Mouse (Mus musculus) kidney, embryonic 15.5 days (tissue): ENCODE data around the gene Gm6904. TPM values are rescaled to one million over a fixed set of nuclear protein-coding genes. Genes with fewer than 3 reads are reported as not detected.
"Not testable (repeated sequence)": the region's sequence is repeated elsewhere in the genome, so short reads cannot be mapped to it uniquely, and the experiment has no call there.

ENCODE experiments used
- ATAC-seq: fragments of 200-750 bp; cut with Nextera tagmentation; replicated peaks from 2 replicates; pipeline ENCODE4 v1.8.0; 2017; ENCODE audit warnings: moderate TSS enrichment; ENCODE audit not compliant: low FRiP score
- H3K27ac ChIP-seq: fragments of 300-500 bp; sonication (generic); 2 replicates; pipeline ENCODE4 v1.5.1; 2015; ENCODE audit warnings: mild to moderate bottlenecking, inconsistent platforms
- H3K27me3 ChIP-seq: fragments of 300-500 bp; sonication (generic); 2 replicates; pipeline ENCODE4 v1.6.1; 2015; ENCODE audit warnings: inconsistent platforms
- H3K36me3 ChIP-seq: fragments of 300-500 bp; sonication (generic); 2 replicates; pipeline ENCODE4 v1.6.1; 2015; ENCODE audit warnings: inconsistent platforms
- H3K4me1 ChIP-seq: fragments of 300-500 bp; sonication (generic); 2 replicates; pipeline ENCODE4 v1.6.1; 2015; ENCODE audit warnings: inconsistent platforms
- H3K4me2 ChIP-seq: fragments of 300-500 bp; sonication (generic); 2 replicates; pipeline ENCODE4 v1.6.1; 2015; ENCODE audit warnings: moderate library complexity, mild to moderate bottlenecking, inconsistent platforms
- H3K4me3 ChIP-seq: fragments of 300-500 bp; sonication (generic); replicated peaks from 2 replicates; pipeline ENCODE4 v1.5.1; 2015; ENCODE audit warnings: mild to moderate bottlenecking, inconsistent platforms
- H3K9ac ChIP-seq: fragments of 300-500 bp; sonication (generic); 2 replicates; pipeline ENCODE4 v1.6.1; 2015; ENCODE audit warnings: mild to moderate bottlenecking, inconsistent platforms
- H3K9me3 ChIP-seq: fragments of 300-500 bp; sonication (generic); replicated peaks from 2 replicates; pipeline ENCODE4 v1.6.1; 2016; ENCODE audit warnings: inconsistent platforms
- WGBS: fragments of 180-500 bp; shearing (Covaris S2); methylation state at CpG from one replicate; pipeline ENCODE4 v1.1.7; 2015; ENCODE audit warnings: mixed read lengths; 5-methylcytosine and 5-hydroxymethylcytosine counted together
- polyA plus RNA-seq: library from polyadenylated mRNA; unstranded; fragments of >200 nt; fragmentation: Nextera tagmentation; extraction: Ambion mirVana; gene quantifications from 2 replicates; pipeline ENCODE4 v1.2.1, GENCODE M21; 2015

The Gm6904 gene
- not detected in 2 replicates for polyA plus RNA-seq

- Histone ChIP-seq H3K27ac (no peak within 1 kb of the TSS), H3K9ac (no peak within 1 kb of the TSS), H3K9me3 (no peaks in the 10 kb centered on the region), H3K4me3 (no peak within 1 kb of the TSS), H3K4me2 (no peak within 1 kb of the TSS), H3K4me1 (no peaks in the 10 kb centered on the region), H3K27me3 (no peaks in the 10 kb centered on the region), H3K36me3 (no peaks in the 10 kb centered on the region)
- ATAC-seq: no peak
- WGBS: 68% methylated on average over 3 of the region's 3 CpGs
Measured at GRCm38 (mm10) chr14:59260056-59260455, at the start of gene Gm6904. TSS of gene Gm6904 (minus strand) at chr14:59260216.

- ATAC-seq, H3K4me1 ChIP-seq, H3K4me2 ChIP-seq, H3K4me3 ChIP-seq, H3K9ac ChIP-seq, H3K36me3 ChIP-seq, H3K27me3 ChIP-seq, H3K27ac ChIP-seq, H3K9me3 ChIP-seq: not testable (repeated sequence)
- 83% methylated on average over 1 of the region's 1 CpGs for WGBS
Measured at GRCm38 (mm10) chr14:59297391-59297790, 37.4 kb upstream of the Gm6904 start, which contains the start of gene Phf11a. TSS of gene Phf11a (minus strand) at chr14:59297522.

- H3K9ac ChIP-seq, H3K9me3 ChIP-seq, ATAC-seq, H3K36me3 ChIP-seq, H3K4me3 ChIP-seq, H3K4me2 ChIP-seq, H3K27ac ChIP-seq, H3K27me3 ChIP-seq, H3K4me1 ChIP-seq: not testable (repeated sequence)
Measured at GRCm38 (mm10) chr14:59291769-59292168, 31.8 kb upstream of the Gm6904 start.

GRCm38 (mm10) chr14:59274961-59275360 is 14.9 kb upstream of the Gm6904 start:
- WGBS: 96% methylated on average over 4 of the region's 4 CpGs
- H3K9me3 ChIP-seq, H3K36me3 ChIP-seq, ATAC-seq, H3K27ac ChIP-seq, H3K27me3 ChIP-seq, H3K4me3 ChIP-seq, H3K4me2 ChIP-seq, H3K9ac ChIP-seq, H3K4me1 ChIP-seq: not testable (repeated sequence)

GRCm38 (mm10) chr14:59255861-59256260 is 4.2 kb downstream of the Gm6904 start:
- not testable (repeated sequence) for H3K27ac ChIP-seq, ATAC-seq, H3K36me3 ChIP-seq, H3K4me2 ChIP-seq, H3K4me3 ChIP-seq, H3K4me1 ChIP-seq, H3K9ac ChIP-seq, H3K9me3 ChIP-seq, H3K27me3 ChIP-seq
- 85% methylated on average over 1 of the region's 1 CpGs for WGBS

GRCm38 (mm10) chr14:59250350-59250749 is 9.7 kb downstream of the Gm6904 start:
- 60% methylated on average over 5 of the region's 5 CpGs for WGBS
- not testable (repeated sequence) for H3K36me3 ChIP-seq, H3K27ac ChIP-seq, H3K4me3 ChIP-seq, H3K4me2 ChIP-seq, H3K9me3 ChIP-seq, H3K4me1 ChIP-seq, H3K27me3 ChIP-seq, H3K9ac ChIP-seq, ATAC-seq

GRCm38 (mm10) chr14:59233635-59234034 is 26.4 kb downstream of the Gm6904 start:
- no peak for ATAC-seq
- Histone ChIP-seq H3K27me3 (no peaks in the 10 kb centered on the region), H3K36me3 (peaks cover 96% of the 10 kb centered on the region), H3K27ac (no peak overlapping the region), H3K4me1 (no peaks in the 10 kb centered on the region), H3K9ac (no peak overlapping the region), H3K9me3 (no peaks in the 10 kb centered on the region), H3K4me3 (no peak overlapping the region), H3K4me2 (no peak overlapping the region)
- WGBS: 91% methylated on average over 9 of the region's 9 CpGs

- no peaks in the 10 kb centered on the region for H3K4me1 ChIP-seq
- no peak overlapping the region for H3K27ac ChIP-seq
- H3K9me3 ChIP-seq: no peaks in the 10 kb centered on the region
- no peak overlapping the region for H3K4me3 ChIP-seq
- H3K36me3 ChIP-seq: peaks cover 96% of the 10 kb centered on the region
- no peak for ATAC-seq
- 74% methylated on average over 5 of the region's 5 CpGs for WGBS
- no peak overlapping the region for H3K4me2 ChIP-seq
- no peak overlapping the region for H3K9ac ChIP-seq
- H3K27me3 ChIP-seq: no peaks in the 10 kb centered on the region
Measured at GRCm38 (mm10) chr14:59232003-59232402, 28.0 kb downstream of the Gm6904 start.

GRCm38 (mm10) chr14:59230331-59230966 is 29.6 kb downstream of the Gm6904 start:
- Histone ChIP-seq H3K4me2 (no peak overlapping the region), H3K9ac (no peak overlapping the region), H3K27ac (no peak overlapping the region), H3K36me3 (peaks cover 98% of the 10 kb centered on the region), H3K27me3 (no peaks in the 10 kb centered on the region), H3K4me1 (no peaks in the 10 kb centered on the region), H3K9me3 (no peaks in the 10 kb centered on the region), H3K4me3 (no peak overlapping the region)
- 94% methylated on average over 21 of the region's 21 CpGs for WGBS
- no peak for ATAC-seq

GRCm38 (mm10) chr14:59229822-59230221 is 30.2 kb downstream of the Gm6904 start:
- 94% methylated on average over 3 of the region's 3 CpGs for WGBS
- Histone ChIP-seq H3K4me3 (no peak overlapping the region), H3K27ac (no peak overlapping the region), H3K36me3 (peaks cover 98% of the 10 kb centered on the region), H3K4me1 (no peaks in the 10 kb centered on the region), H3K9me3 (no peaks in the 10 kb centered on the region), H3K4me2 (no peak overlapping the region), H3K9ac (no peak overlapping the region), H3K27me3 (no peaks in the 10 kb centered on the region)
- no peak for ATAC-seq

- WGBS: 95% methylated on average over 11 of the region's 11 CpGs
- Histone ChIP-seq H3K27me3 (no peaks in the 10 kb centered on the region), H3K4me3 (no peak overlapping the region), H3K4me2 (no peak overlapping the region), H3K9me3 (no peaks in the 10 kb centered on the region), H3K36me3 (peaks cover 96% of the 10 kb centered on the region), H3K9ac (no peak overlapping the region), H3K4me1 (no peaks in the 10 kb centered on the region), H3K27ac (no peak overlapping the region)
- no peak for ATAC-seq
Measured at GRCm38 (mm10) chr14:59226240-59226639, 33.8 kb downstream of the Gm6904 start.

GRCm38 (mm10) chr14:59219241-59219640 is 40.8 kb downstream of the Gm6904 start:
- Histone ChIP-seq H3K27ac (no peak overlapping the region), H3K36me3 (peaks cover 78% of the 10 kb centered on the region), H3K9me3 (no peaks in the 10 kb centered on the region), H3K4me1 (no peaks in the 10 kb centered on the region), H3K4me2 (no peak overlapping the region), H3K4me3 (no peak overlapping the region), H3K27me3 (no peaks in the 10 kb centered on the region), H3K9ac (no peak overlapping the region)
- 85% methylated on average over 3 of the region's 3 CpGs for WGBS
- ATAC-seq: no peak

- Histone ChIP-seq H3K9ac (no peak overlapping the region), H3K27ac (no peak overlapping the region), H3K4me1 (peaks cover 12% of the 10 kb centered on the region), H3K4me3 (no peak overlapping the region), H3K27me3 (no peaks in the 10 kb centered on the region), H3K4me2 (no peak overlapping the region), H3K36me3 (peaks cover 41% of the 10 kb centered on the region), H3K9me3 (no peaks in the 10 kb centered on the region)
- ATAC-seq: no peak
- WGBS: 97% methylated on average over 2 of the region's 2 CpGs
Measured at GRCm38 (mm10) chr14:59209816-59210215, 50.2 kb downstream of the Gm6904 start.
